Mouse (Mus musculus): Measurements from ENCODE around the gene Lamb1. TPM values are rescaled to one million over a fixed set of nuclear protein-coding genes. Genes with fewer than 3 reads are reported as not detected.

Lamb1 gene
- polyA plus RNA-seq, 1 experiment: 96.1 TPM

- no peaks in the 10 kb centered on the region for H3K79me3 ChIP-seq (ENCODE audit: low read depth)
Observed at GRCm38 (mm10) chr12:31236861-31237595, 28.0 kb upstream of the Lamb1 start.

GRCm38 (mm10) chr12:31239031-31239583 lies 25.9 kb upstream of the Lamb1 start:
- Histone ChIP-seq H3K79me2 (ENCODE audit: control insufficient read depth, insufficient read depth) (no peaks in the 10 kb centered on the region), H3K79me3 (ENCODE audit: low read depth) (no peaks in the 10 kb centered on the region), H3ac (ENCODE audit: control insufficient read depth, insufficient read length, low read depth) (no peak overlapping the region), H3K4me3 (ENCODE audit: insufficient read depth, poor library complexity, severe bottlenecking) (no peak overlapping the region), H3K36me3 (ENCODE audit: control insufficient read depth, insufficient read depth) (no peaks in the 10 kb centered on the region), H3K27me3 (ENCODE audit: control insufficient read depth, insufficient read depth, insufficient read length) (no peaks in the 10 kb centered on the region)
- TF ChIP-seq FOSL1 (IDR thresholded peaks at IDR 0.05; ENCODE audit: insufficient read depth, low read length, poor library complexity, severe bottlenecking): no peak
- no peak for TF ChIP-seq CEBPB (IDR thresholded peaks at IDR 0.05; ENCODE audit: low read depth)
- no peak for TF ChIP-seq MYOG (IDR thresholded peaks at IDR 0.05; ENCODE audit: control insufficient read depth, extremely low read depth, insufficient read length)
- TF ChIP-seq CTCF (IDR thresholded peaks at IDR 0.05; ENCODE audit: control insufficient read depth, insufficient read depth, insufficient read length): no peak
- no peak for TF ChIP-seq USF1 (IDR thresholded peaks at IDR 0.05; ENCODE audit: low read depth)
- no peak for TF ChIP-seq MAX (IDR thresholded peaks at IDR 0.05)
- no peak for TF ChIP-seq MYOD1 (IDR thresholded peaks at IDR 0.05; ENCODE audit: control insufficient read depth, insufficient read length, low read depth)

More at GRCm38 (mm10) chr12:31236861-31237595, 28.0 kb upstream of the Lamb1 start:
- no peaks in the 10 kb centered on the region for H3K27me3 ChIP-seq (ENCODE audit: control insufficient read depth, insufficient read depth, insufficient read length)
- H3K4me3 ChIP-seq (ENCODE audit: insufficient read depth, poor library complexity, severe bottlenecking): no peak overlapping the region
- H3K79me2 ChIP-seq (ENCODE audit: control insufficient read depth, insufficient read depth): no peaks in the 10 kb centered on the region
- no peaks in the 10 kb centered on the region for H3K36me3 ChIP-seq (ENCODE audit: control insufficient read depth, insufficient read depth)
- H3ac ChIP-seq (ENCODE audit: control insufficient read depth, insufficient read length, low read depth): no peak overlapping the region
- TF ChIP-seq MYOD1 (IDR thresholded peaks at IDR 0.05; ENCODE audit: control insufficient read depth, insufficient read length, low read depth) (no peak), CTCF (IDR thresholded peaks at IDR 0.05; ENCODE audit: control insufficient read depth, insufficient read depth, insufficient read length) (no peak), MAX (IDR thresholded peaks at IDR 0.05) (no peak), MYOG (IDR thresholded peaks at IDR 0.05; ENCODE audit: control insufficient read depth, extremely low read depth, insufficient read length) (no peak), CEBPB (IDR thresholded peaks at IDR 0.05; ENCODE audit: low read depth) (no peak), USF1 (IDR thresholded peaks at IDR 0.05; ENCODE audit: low read depth) (no peak), FOSL1 (IDR thresholded peaks at IDR 0.05; ENCODE audit: insufficient read depth, low read length, poor library complexity, severe bottlenecking) (no peak)

- Histone ChIP-seq H3K79me3 (ENCODE audit: low read depth) (no peaks in the 10 kb centered on the region), H3K27me3 (ENCODE audit: control insufficient read depth, insufficient read depth, insufficient read length) (no peaks in the 10 kb centered on the region), H3ac (ENCODE audit: control insufficient read depth, insufficient read length, low read depth) (no peak overlapping the region), H3K36me3 (ENCODE audit: control insufficient read depth, insufficient read depth) (no peaks in the 10 kb centered on the region), H3K79me2 (ENCODE audit: control insufficient read depth, insufficient read depth) (no peaks in the 10 kb centered on the region), H3K4me3 (ENCODE audit: insufficient read depth, poor library complexity, severe bottlenecking) (no peak overlapping the region)
- TF ChIP-seq CTCF (IDR thresholded peaks at IDR 0.05; ENCODE audit: control insufficient read depth, insufficient read depth, insufficient read length) (no peak), CEBPB (IDR thresholded peaks at IDR 0.05; ENCODE audit: low read depth) (no peak), MYOD1 (IDR thresholded peaks at IDR 0.05; ENCODE audit: control insufficient read depth, insufficient read length, low read depth) (no peak), USF1 (IDR thresholded peaks at IDR 0.05; ENCODE audit: low read depth) (no peak), MYOG (IDR thresholded peaks at IDR 0.05; ENCODE audit: control insufficient read depth, extremely low read depth, insufficient read length) (no peak), FOSL1 (IDR thresholded peaks at IDR 0.05; ENCODE audit: insufficient read depth, low read length, poor library complexity, severe bottlenecking) (no peak), MAX (IDR thresholded peaks at IDR 0.05) (no peak)
Observed at GRCm38 (mm10) chr12:31239798-31240197, 25.2 kb upstream of the Lamb1 start.

- Histone ChIP-seq H3K79me2 (ENCODE audit: control insufficient read depth, insufficient read depth) (no peaks in the 10 kb centered on the region), H3K79me3 (ENCODE audit: low read depth) (no peaks in the 10 kb centered on the region), H3K4me3 (ENCODE audit: insufficient read depth, poor library complexity, severe bottlenecking) (no peak within 1 kb of the TSS), H3K36me3 (ENCODE audit: control insufficient read depth, insufficient read depth) (no peaks in the 10 kb centered on the region), H3K27me3 (ENCODE audit: control insufficient read depth, insufficient read depth, insufficient read length) (no peaks in the 10 kb centered on the region), H3ac (ENCODE audit: control insufficient read depth, insufficient read length, low read depth) (no peak within 1 kb of the TSS)
- TF ChIP-seq USF1 (IDR thresholded peaks at IDR 0.05; ENCODE audit: low read depth): no peak
- TF ChIP-seq MAX (IDR thresholded peaks at IDR 0.05): no peak
- TF ChIP-seq MYOG (IDR thresholded peaks at IDR 0.05; ENCODE audit: control insufficient read depth, extremely low read depth, insufficient read length): no peak
- no peak for TF ChIP-seq CEBPB (IDR thresholded peaks at IDR 0.05; ENCODE audit: low read depth)
- no peak for TF ChIP-seq FOSL1 (IDR thresholded peaks at IDR 0.05; ENCODE audit: insufficient read depth, low read length, poor library complexity, severe bottlenecking)
- no peak for TF ChIP-seq CTCF (IDR thresholded peaks at IDR 0.05; ENCODE audit: control insufficient read depth, insufficient read depth, insufficient read length)
- no peak for TF ChIP-seq MYOD1 (IDR thresholded peaks at IDR 0.05; ENCODE audit: control insufficient read depth, insufficient read length, low read depth)
Observed at GRCm38 (mm10) chr12:31240470-31240869, 24.6 kb upstream of the Lamb1 start, which contains the start of gene Gm6993. Gm6993 (plus strand) TSS chr12:31240770.

- Histone ChIP-seq H3K79me3 (ENCODE audit: low read depth) (no peaks in the 10 kb centered on the region), H3K36me3 (ENCODE audit: control insufficient read depth, insufficient read depth) (no peaks in the 10 kb centered on the region), H3K79me2 (ENCODE audit: control insufficient read depth, insufficient read depth) (no peaks in the 10 kb centered on the region), H3ac (ENCODE audit: control insufficient read depth, insufficient read length, low read depth) (no peak overlapping the region), H3K27me3 (ENCODE audit: control insufficient read depth, insufficient read depth, insufficient read length) (no peaks in the 10 kb centered on the region), H3K4me3 (ENCODE audit: insufficient read depth, poor library complexity, severe bottlenecking) (no peak overlapping the region)
- no peak for TF ChIP-seq MYOG (IDR thresholded peaks at IDR 0.05; ENCODE audit: control insufficient read depth, extremely low read depth, insufficient read length)
- peak; percentile 7 for TF ChIP-seq MYOD1 (IDR thresholded peaks at IDR 0.05; ENCODE audit: control insufficient read depth, insufficient read length, low read depth)
- no peak for TF ChIP-seq CTCF (IDR thresholded peaks at IDR 0.05; ENCODE audit: control insufficient read depth, insufficient read depth, insufficient read length)
- TF ChIP-seq MAX (IDR thresholded peaks at IDR 0.05): no peak
- no peak for TF ChIP-seq FOSL1 (IDR thresholded peaks at IDR 0.05; ENCODE audit: insufficient read depth, low read length, poor library complexity, severe bottlenecking)
Observed at GRCm38 (mm10) chr12:31241595-31242342, 23.3 kb upstream of the Lamb1 start.

Data from C2C12 (cell line).